Mouse (Mus musculus): Measurements from ENCODE around the gene Camk2b. TPM values are rescaled to one million over a fixed set of nuclear protein-coding genes. Genes with fewer than 3 reads are reported as not detected.

Gene Camk2b
- polyA plus RNA-seq, 1 experiment: 13.8 TPM

GRCm38 (mm10) chr11:5955546-5956276 lies 110.5 kb downstream of the Camk2b start, which contains the start of gene Ykt6:
Ykt6 (plus strand) TSS chr11:5955693.
- DNase-seq: peak; percentile 92
- Histone ChIP-seq H3K4me3 (replicated peaks; ENCODE audit: extremely low read depth, low read depth, low read length) (peak within 1 kb of the TSS; percentile 96), H3K4me1 (ENCODE audit: control insufficient read depth, insufficient read depth, low read length) (peaks cover 12% of the 10 kb centered on the region)
- TF ChIP-seq POLR2A (IDR thresholded peaks at IDR 0.05; ENCODE audit: borderline replicate concordance, extremely low read depth, low read depth, low read length) (peak; percentile 97), CTCF (IDR thresholded peaks at IDR 0.05; ENCODE audit: insufficient read depth, low read length) (no peak)
- under 1% methylated on average over 71 of the region's 71 CpGs for WGBS

- 2% methylated on average over 7 of the region's 7 CpGs for WGBS
- TF ChIP-seq CTCF (IDR thresholded peaks at IDR 0.05; ENCODE audit: insufficient read depth, low read length) (no peak), POLR2A (IDR thresholded peaks at IDR 0.05; ENCODE audit: borderline replicate concordance, extremely low read depth, low read depth, low read length) (no peak)
- Histone ChIP-seq H3K4me1 (ENCODE audit: control insufficient read depth, insufficient read depth, low read length) (peaks cover 12% of the 10 kb centered on the region), H3K4me3 (replicated peaks; ENCODE audit: extremely low read depth, low read depth, low read length) (peak overlapping the region; percentile 73)
- no peak for DNase-seq
These were observed 111.1 kb downstream of the Camk2b start for GRCm38 (mm10) chr11:5954965-5955504.

- 56% methylated on average over 5 of the region's 5 CpGs for WGBS
- peaks cover 12% of the 10 kb centered on the region for H3K4me1 ChIP-seq (ENCODE audit: control insufficient read depth, insufficient read depth, low read length)
- no peak for DNase-seq
These were observed 111.7 kb downstream of the Camk2b start for GRCm38 (mm10) chr11:5954435-5954834.

GRCm38 (mm10) chr11:5953130-5953765 lies 112.9 kb downstream of the Camk2b start:
- Histone ChIP-seq H3K4me1 (ENCODE audit: control insufficient read depth, insufficient read depth, low read length) (peaks cover 12% of the 10 kb centered on the region), H3K4me3 (replicated peaks; ENCODE audit: extremely low read depth, low read depth, low read length) (no peak overlapping the region)
- 43% methylated on average over 8 of the region's 8 CpGs for WGBS
- TF ChIP-seq POLR2A (IDR thresholded peaks at IDR 0.05; ENCODE audit: borderline replicate concordance, extremely low read depth, low read depth, low read length) (no peak), CTCF (IDR thresholded peaks at IDR 0.05; ENCODE audit: insufficient read depth, low read length) (no peak)
- DNase-seq: no peak

More at GRCm38 (mm10) chr11:5954435-5954834, 111.7 kb downstream of the Camk2b start:
- H3K4me3 ChIP-seq (replicated peaks; ENCODE audit: extremely low read depth, low read depth, low read length): no peak overlapping the region
- TF ChIP-seq CTCF (IDR thresholded peaks at IDR 0.05; ENCODE audit: insufficient read depth, low read length) (no peak), POLR2A (IDR thresholded peaks at IDR 0.05; ENCODE audit: borderline replicate concordance, extremely low read depth, low read depth, low read length) (no peak)

- peak; percentile 30 for DNase-seq
- TF ChIP-seq CTCF (IDR thresholded peaks at IDR 0.05; ENCODE audit: insufficient read depth, low read length): no peak
- no peak for TF ChIP-seq POLR2A (IDR thresholded peaks at IDR 0.05; ENCODE audit: borderline replicate concordance, extremely low read depth, low read depth, low read length)
- peaks cover 9% of the 10 kb centered on the region for H3K4me1 ChIP-seq (ENCODE audit: control insufficient read depth, insufficient read depth, low read length)
- H3K4me3 ChIP-seq (replicated peaks; ENCODE audit: extremely low read depth, low read depth, low read length): no peak overlapping the region
- WGBS: 33% methylated on average over 5 of the region's 5 CpGs
These were observed 113.7 kb downstream of the Camk2b start for GRCm38 (mm10) chr11:5952501-5952900.

GRCm38 (mm10) chr11:5949586-5950352 lies 116.4 kb downstream of the Camk2b start, which contains the start of gene Gck:
Gck (minus strand) TSS chr11:5950081.
- Histone ChIP-seq H3K4me1 (ENCODE audit: control insufficient read depth, insufficient read depth, low read length) (peaks cover under 1% of the 10 kb centered on the region; the same call in 1 of the 2 replicates), H3K4me3 (replicated peaks; ENCODE audit: extremely low read depth, low read depth, low read length) (no peak within 1 kb of the TSS)
- 51% methylated on average over 8 of the region's 8 CpGs for WGBS
- TF ChIP-seq CTCF (IDR thresholded peaks at IDR 0.05; ENCODE audit: insufficient read depth, low read length) (no peak), POLR2A (IDR thresholded peaks at IDR 0.05; ENCODE audit: borderline replicate concordance, extremely low read depth, low read depth, low read length) (no peak)
- no peak for DNase-seq

DNA sequence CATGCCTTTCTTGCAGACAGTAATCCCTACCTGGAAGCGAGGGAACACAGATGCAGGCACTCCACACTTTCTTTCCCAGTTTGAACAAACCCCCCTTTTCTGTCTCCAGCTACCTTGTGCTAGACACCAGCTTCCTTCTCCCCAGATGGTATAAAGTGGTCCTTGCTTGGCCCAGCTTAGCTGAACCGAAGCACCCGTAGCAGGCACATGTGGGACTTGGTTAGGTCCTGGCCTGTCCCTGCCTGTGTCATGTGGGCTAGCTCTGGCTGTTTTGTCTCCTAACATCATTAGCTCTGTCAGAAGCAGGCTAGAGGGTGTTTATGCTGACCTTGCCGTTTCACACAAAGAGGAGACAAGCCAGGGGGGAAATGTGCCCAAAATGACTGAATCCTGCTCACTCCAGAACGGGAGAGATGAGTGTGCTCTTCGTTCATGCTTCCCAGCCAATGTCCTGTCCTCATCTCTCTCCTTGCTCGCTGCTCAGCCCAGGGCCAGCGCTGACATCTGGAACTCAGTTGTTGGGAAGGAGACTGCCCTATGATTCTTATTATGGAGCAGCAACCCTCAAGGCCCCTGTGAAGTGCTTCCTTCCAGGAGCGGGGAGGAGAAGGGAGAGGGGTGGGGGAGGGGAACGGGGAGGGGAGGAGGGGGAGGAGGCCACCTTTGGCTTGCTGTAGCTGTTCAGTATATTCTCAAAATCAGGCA lies 117.5 kb downstream of the Camk2b start:
- Histone ChIP-seq H3K4me3 (replicated peaks; ENCODE audit: extremely low read depth, low read depth, low read length) (no peak overlapping the region), H3K4me1 (ENCODE audit: control insufficient read depth, insufficient read depth, low read length) (no peaks in the 10 kb centered on the region)
- TF ChIP-seq POLR2A (IDR thresholded peaks at IDR 0.05; ENCODE audit: borderline replicate concordance, extremely low read depth, low read depth, low read length) (no peak), CTCF (IDR thresholded peaks at IDR 0.05; ENCODE audit: insufficient read depth, low read length) (no peak)
- DNase-seq: no peak
- 48% methylated on average over 10 of the region's 10 CpGs for WGBS

DNA sequence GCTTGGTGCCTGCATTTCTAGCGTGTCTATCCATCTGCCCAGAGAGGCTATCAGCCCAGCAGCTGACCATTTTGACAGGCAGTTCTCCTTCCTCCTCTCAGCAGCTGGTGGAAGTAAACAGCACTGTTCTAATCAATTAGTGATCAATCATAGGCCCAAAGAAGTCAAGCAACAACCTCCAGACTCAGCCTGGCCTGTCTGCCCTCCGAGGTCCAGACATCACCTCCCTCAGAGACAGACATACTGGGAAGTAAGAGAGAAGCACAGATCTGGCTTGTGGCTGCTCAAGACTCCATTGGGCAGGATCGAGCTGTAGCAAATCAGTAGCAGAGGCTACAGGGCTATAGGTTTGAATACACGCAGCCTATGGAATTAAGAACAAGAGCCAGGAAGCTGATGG lies 118.4 kb downstream of the Camk2b start:
- no peak for DNase-seq
- WGBS: 38% methylated on average over 4 of the region's 4 CpGs
- Histone ChIP-seq H3K4me1 (ENCODE audit: control insufficient read depth, insufficient read depth, low read length) (no peaks in the 10 kb centered on the region), H3K4me3 (replicated peaks; ENCODE audit: extremely low read depth, low read depth, low read length) (no peak overlapping the region)
- TF ChIP-seq POLR2A (IDR thresholded peaks at IDR 0.05; ENCODE audit: borderline replicate concordance, extremely low read depth, low read depth, low read length): no peak
- TF ChIP-seq CTCF (IDR thresholded peaks at IDR 0.05; ENCODE audit: insufficient read depth, low read length): no peak

Measured in lung, adult 2 months (tissue).